Mouse (Mus musculus): Measurements from ENCODE around the gene Ggact. TPM values are rescaled to one million over a fixed set of nuclear protein-coding genes. Genes with fewer than 3 reads are reported as not detected.

The Ggact gene
- polyA plus RNA-seq, 1 experiment, result 105 TPM

GRCm38 (mm10) chr14:122875056-122875455 is 38.5 kb downstream of the Ggact start:
- DNase-seq (ENCODE audit: low read depth, low spot score), result no peak
- 94% methylated on average over 8 of the region's 8 CpGs for WGBS

- no peak for DNase-seq (ENCODE audit: low read depth, low spot score)
- WGBS, result 61% methylated on average over 6 of the region's 6 CpGs
These were observed 40.9 kb downstream of the Ggact start for GRCm38 (mm10) chr14:122872612-122873011.

GRCm38 (mm10) chr14:122871841-122872580 is 41.5 kb downstream of the Ggact start:
- no peak for DNase-seq (ENCODE audit: low read depth, low spot score)
- WGBS, result 80% methylated on average over 4 of the region's 4 CpGs

- no peak for DNase-seq (ENCODE audit: low read depth, low spot score)
- 51% methylated on average over 6 of the region's 6 CpGs for WGBS
These were observed 43.7 kb downstream of the Ggact start for GRCm38 (mm10) chr14:122869831-122870230.

- WGBS, result 78% methylated on average over 4 of the region's 4 CpGs
- no peak for DNase-seq (ENCODE audit: low read depth, low spot score)
These were observed 45.8 kb downstream of the Ggact start for GRCm38 (mm10) chr14:122867531-122868285.

- DNase-seq (ENCODE audit: low read depth, low spot score), result no peak
- WGBS, result 78% methylated on average over 4 of the region's 4 CpGs
These were observed 48.0 kb downstream of the Ggact start for GRCm38 (mm10) chr14:122865462-122866129.

- DNase-seq (ENCODE audit: low read depth, low spot score), result no peak
- WGBS, result 60% methylated on average over 4 of the region's 4 CpGs
These were observed 50.9 kb downstream of the Ggact start for GRCm38 (mm10) chr14:122862623-122863022.

- 72% methylated on average over 1 of the region's 1 CpGs for WGBS
- DNase-seq (ENCODE audit: low read depth, low spot score), result no peak
These were observed 53.8 kb downstream of the Ggact start for GRCm38 (mm10) chr14:122859792-122860191.

GRCm38 (mm10) chr14:122852506-122853057 is 61.0 kb downstream of the Ggact start:
- no peak for DNase-seq (ENCODE audit: low read depth, low spot score)
- WGBS, result 86% methylated on average over 5 of the region's 5 CpGs

- WGBS, result 65% methylated on average over 2 of the region's 2 CpGs
- no peak for DNase-seq (ENCODE audit: low read depth, low spot score)
These were observed 76.5 kb downstream of the Ggact start for GRCm38 (mm10) chr14:122837018-122837417.

- WGBS, result 64% methylated on average over 4 of the region's 4 CpGs
These were observed 77.3 kb downstream of the Ggact start for GRCm38 (mm10) chr14:122836221-122836620.

GRCm38 (mm10) chr14:122835487-122836190 is 77.9 kb downstream of the Ggact start:
- DNase-seq (ENCODE audit: low read depth, low spot score), result no peak
- 30% methylated on average over 7 of the region's 7 CpGs for WGBS

More at GRCm38 (mm10) chr14:122836221-122836620, 77.3 kb downstream of the Ggact start:
- no peak for DNase-seq (ENCODE audit: low read depth, low spot score)

GRCm38 (mm10) chr14:122834753-122835152 is 78.8 kb downstream of the Ggact start:
- DNase-seq (ENCODE audit: low read depth, low spot score), result no peak
- 88% methylated on average over 1 of the region's 1 CpGs for WGBS

- DNase-seq (ENCODE audit: low read depth, low spot score), result no peak
- WGBS, result 84% methylated on average over 3 of the region's 3 CpGs
These were observed 79.9 kb downstream of the Ggact start for GRCm38 (mm10) chr14:122833666-122834065.

GRCm38 (mm10) chr14:122830433-122830832 is 83.1 kb downstream of the Ggact start:
- DNase-seq (ENCODE audit: low read depth, low spot score), result no peak
- WGBS, result 94% methylated on average over 1 of the region's 1 CpGs

- DNase-seq (ENCODE audit: low read depth, low spot score), result no peak
- WGBS, result 87% methylated on average over 2 of the region's 2 CpGs
These were observed 88.1 kb downstream of the Ggact start for GRCm38 (mm10) chr14:122825464-122825863.

GRCm38 (mm10) chr14:122823791-122824190 is 89.8 kb downstream of the Ggact start:
- DNase-seq (ENCODE audit: low read depth, low spot score), result no peak
- 65% methylated on average over 2 of the region's 2 CpGs for WGBS

GRCm38 (mm10) chr14:122821002-122821401 is 92.6 kb downstream of the Ggact start:
- no peak for DNase-seq (ENCODE audit: low read depth, low spot score)
- WGBS, result 90% methylated on average over 3 of the region's 3 CpGs

- WGBS, result 95% methylated on average over 4 of the region's 4 CpGs
- no peak for DNase-seq (ENCODE audit: low read depth, low spot score)
These were observed 113.3 kb downstream of the Ggact start for GRCm38 (mm10) chr14:122800296-122800695.
